Mouse (Mus musculus) retina, adult 2 months (tissue): ENCODE results near the gene Cbfa2t3.

Source experiments
- DNase-seq: peaks from one replicate; pipeline ENCODE4 v3.0.0-alpha.2; 2012; ENCODE audit warnings: low read depth, low spot score

Cbfa2t3 gene

DNA sequence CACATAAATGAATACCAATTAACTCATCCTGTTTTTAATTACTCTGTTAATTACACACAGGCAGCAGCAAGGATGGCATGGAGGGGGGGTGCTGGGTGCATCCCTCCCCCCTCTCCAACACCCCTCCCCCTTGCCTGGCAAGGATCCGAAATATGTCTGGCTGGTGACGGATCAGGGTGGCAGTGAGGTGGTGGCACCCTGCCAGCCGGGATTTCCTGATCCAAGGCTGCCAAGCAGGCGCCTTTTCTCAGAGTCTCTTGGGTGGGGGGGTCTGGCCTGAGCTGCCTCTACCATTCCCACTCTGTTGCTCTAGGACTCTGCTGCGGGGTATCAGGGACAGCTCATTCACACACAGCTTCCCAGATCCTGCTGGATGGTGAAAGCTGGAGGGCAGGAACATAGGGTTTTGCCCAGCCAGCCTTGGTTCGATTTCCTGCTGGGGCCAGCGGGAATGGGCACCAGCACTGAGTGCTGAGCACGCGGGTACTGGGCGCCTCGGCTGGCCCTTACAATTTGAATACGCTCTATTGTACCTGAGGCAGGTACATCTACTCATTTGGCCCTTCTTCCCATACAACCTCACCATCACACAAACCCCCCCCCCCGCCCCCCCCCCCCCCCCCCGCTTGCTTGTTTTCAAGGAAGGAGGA lies 33.1 kb downstream of the Cbfa2t3 start:
- DNase-seq = no peak

- DNase-seq = no peak
Observed at GRCm38 (mm10) chr8:122665221-122665620, 33.7 kb downstream of the Cbfa2t3 start.

GRCm38 (mm10) chr8:122663670-122664069 lies 35.2 kb downstream of the Cbfa2t3 start:
- DNase-seq = no peak

- DNase-seq = no peak
Observed at GRCm38 (mm10) chr8:122663106-122663505, 35.8 kb downstream of the Cbfa2t3 start.

- DNase-seq = no peak
Observed at GRCm38 (mm10) chr8:122661894-122662293, 37.0 kb downstream of the Cbfa2t3 start.

DNA sequence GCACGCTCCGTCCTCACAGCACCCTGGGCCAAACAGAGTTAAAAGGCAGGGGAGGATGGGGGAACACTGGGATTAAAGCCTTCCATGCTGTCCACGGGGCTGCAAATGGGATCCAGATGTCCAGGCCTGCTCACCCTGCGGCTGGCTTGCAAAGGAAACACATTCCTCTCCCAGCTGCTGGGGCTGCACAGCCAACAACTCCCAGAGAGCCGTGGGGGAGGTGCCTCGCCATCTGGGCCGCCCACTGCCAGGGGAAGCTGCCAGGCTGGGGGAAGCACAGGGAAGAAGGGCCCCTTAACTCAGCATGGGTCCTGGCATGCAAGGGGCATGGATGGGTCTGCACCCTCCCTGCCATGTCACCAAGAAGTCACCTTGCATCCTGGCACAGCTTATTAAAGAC lies 37.8 kb downstream of the Cbfa2t3 start:
- DNase-seq = no peak

- DNase-seq = no peak
Observed at GRCm38 (mm10) chr8:122660022-122660421, 38.9 kb downstream of the Cbfa2t3 start.

- no peak for DNase-seq
Observed at GRCm38 (mm10) chr8:122658807-122659160, 40.1 kb downstream of the Cbfa2t3 start.

DNA sequence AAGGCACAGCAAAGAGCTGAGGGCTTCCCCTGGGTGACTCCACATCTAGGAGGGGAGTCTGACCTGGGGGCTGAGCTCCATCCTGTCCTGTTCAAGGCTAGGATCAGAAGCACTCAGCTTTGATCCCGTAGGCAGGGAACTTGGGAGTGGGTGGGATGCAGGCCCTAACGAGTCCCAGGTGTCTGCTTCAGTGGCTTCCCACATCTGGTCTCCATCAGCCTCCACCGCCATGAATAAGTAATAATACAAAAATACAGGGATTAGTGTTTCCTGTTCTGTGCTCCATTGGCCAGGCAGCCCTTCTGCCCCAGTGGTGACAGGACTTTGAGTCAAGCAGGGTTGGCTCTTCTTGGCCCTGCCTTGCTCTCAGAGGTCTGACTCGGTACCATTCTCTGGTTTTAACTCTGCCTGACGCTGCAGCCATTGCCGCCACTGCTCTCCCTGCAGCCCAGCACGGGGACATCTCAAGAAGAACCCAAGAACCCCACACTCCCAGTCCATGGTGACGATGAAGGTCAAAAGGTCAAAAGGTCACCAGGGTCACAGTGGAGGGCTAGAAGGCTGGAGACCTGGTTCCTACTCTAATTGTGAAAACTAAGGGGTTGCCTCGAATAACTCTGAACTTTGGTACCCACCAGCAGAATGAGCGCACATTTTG lies 40.6 kb downstream of the Cbfa2t3 start:
- no peak for DNase-seq

DNA sequence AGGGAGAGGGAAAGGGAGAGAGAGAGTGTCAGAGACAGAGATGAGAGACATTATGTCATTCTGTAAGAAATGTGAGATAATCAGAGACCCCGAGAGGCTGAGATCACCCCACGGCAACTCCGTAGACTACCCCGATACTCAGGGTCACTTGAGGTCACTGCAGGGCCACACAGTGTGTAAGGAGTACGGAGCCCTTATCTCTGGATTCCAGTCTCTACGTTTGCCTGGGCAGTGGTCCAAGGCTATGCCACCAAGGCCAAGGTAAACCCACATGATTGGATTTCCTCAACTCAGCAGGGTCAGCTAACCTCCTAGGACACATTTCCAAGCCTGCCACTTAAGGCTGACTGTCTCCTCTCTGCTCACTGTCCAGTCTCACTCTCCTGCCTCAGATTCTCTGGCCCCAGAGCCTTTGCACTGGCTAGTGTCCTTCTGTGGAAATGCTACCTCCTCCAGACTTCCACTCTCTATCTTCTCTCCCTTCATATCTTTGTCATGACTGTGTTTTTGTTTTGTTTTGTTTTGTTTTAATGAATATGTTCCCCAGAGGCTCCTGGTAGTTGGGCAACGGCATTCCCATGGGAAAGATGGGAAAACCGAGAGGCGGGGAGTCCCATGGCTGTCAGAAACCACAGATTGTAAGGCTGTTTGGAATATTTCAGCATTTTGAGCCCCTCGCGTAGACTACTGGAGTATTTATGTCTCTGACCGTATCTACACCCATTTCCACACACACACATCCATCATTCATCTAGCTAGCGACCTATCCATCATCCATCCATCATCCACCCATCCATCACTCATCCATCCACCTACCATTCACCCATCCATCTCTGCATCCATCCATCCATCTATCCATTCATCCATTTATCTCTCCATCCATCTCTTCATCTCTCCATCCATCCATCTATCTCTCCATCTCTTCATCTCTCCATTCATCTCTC lies 42.6 kb downstream of the Cbfa2t3 start:
- DNase-seq = no peak

GRCm38 (mm10) chr8:122654768-122655167 lies 44.1 kb downstream of the Cbfa2t3 start:
- no peak for DNase-seq

GRCm38 (mm10) chr8:122652643-122653042 lies 46.3 kb downstream of the Cbfa2t3 start:
- no peak for DNase-seq

GRCm38 (mm10) chr8:122651326-122651921 lies 47.5 kb downstream of the Cbfa2t3 start:
- no peak for DNase-seq

- no peak for DNase-seq
Observed at GRCm38 (mm10) chr8:122648192-122648970, 50.5 kb downstream of the Cbfa2t3 start.

- no peak for DNase-seq
Observed at GRCm38 (mm10) chr8:122646337-122646736, 52.6 kb downstream of the Cbfa2t3 start.

GRCm38 (mm10) chr8:122644175-122644954 lies 54.5 kb downstream of the Cbfa2t3 start:
- DNase-seq = no peak

- DNase-seq = no peak
Observed at GRCm38 (mm10) chr8:122642071-122642470, 56.8 kb downstream of the Cbfa2t3 start.

DNA sequence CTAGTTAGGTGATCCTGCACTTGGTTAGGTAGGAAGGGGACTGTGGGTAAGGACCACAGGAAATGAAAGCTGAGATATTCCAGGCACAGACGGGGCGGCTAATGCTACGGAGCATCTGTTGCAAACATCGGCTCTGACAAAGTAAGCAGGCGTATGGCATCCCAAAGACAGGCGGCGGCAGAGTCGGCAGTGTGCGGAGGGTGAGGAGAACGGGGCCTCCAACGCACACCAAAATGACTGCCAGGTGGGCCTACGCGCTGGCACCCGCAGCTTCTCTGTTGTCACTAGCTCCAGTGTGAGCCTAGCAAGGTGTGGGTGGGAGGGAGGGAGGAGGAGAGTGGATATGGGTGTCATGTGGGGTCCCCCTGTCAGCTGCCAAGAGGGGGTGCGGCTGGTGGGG lies 57.5 kb downstream of the Cbfa2t3 start:
- DNase-seq = no peak

DNA sequence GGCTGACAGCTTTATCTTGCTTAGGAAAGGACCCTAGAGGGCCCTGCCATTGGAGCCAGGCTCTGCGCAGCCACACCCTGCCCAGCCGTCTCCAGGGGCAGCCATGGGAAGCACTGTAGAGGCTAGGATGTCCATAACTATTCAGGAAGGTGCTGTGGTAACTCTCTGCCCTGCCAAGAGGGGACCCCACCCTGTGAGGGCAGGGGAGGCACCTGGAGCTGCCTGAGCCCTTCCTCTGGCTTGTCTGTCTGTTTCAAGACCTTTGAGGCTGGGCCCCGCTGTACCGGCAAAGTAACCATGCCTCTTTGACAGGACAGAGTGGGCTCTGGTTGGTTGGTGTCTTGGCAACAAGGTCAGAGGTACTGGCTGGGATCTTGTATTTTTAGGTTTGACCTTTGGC lies 58.1 kb downstream of the Cbfa2t3 start:
- DNase-seq = no peak

GRCm38 (mm10) chr8:122639521-122640248 lies 59.2 kb downstream of the Cbfa2t3 start:
- DNase-seq = no peak
